Mouse (Mus musculus) left cerebral cortex, adult 9 months (tissue): ENCODE results near the gene Sox10.

Experiments
- DNase-seq, 2 experiments: peaks; one replicate each; pipeline ENCODE4 v3.0.0; 2022; ENCODE audit warnings: low spot score in 2 of 2

The Sox10 gene

GRCm38 (mm10) chr15:79165140-79165539 is at the start of gene Sox10:
TSS of gene Sox10 (minus strand) at chr15:79165240.
- DNase-seq: no peak

GRCm38 (mm10) chr15:79213591-79213990 is 48.6 kb upstream of the Sox10 start:
- no peak for DNase-seq

GRCm38 (mm10) chr15:79212750-79213446 is 47.9 kb upstream of the Sox10 start:
- DNase-seq: no peak

- DNase-seq: no peak
Observed at GRCm38 (mm10) chr15:79210357-79210756, 45.3 kb upstream of the Sox10 start.

GRCm38 (mm10) chr15:79208758-79209439 is 43.9 kb upstream of the Sox10 start:
- no peak for DNase-seq

- DNase-seq: no peak
Observed at GRCm38 (mm10) chr15:79208211-79208610, 43.2 kb upstream of the Sox10 start.

GRCm38 (mm10) chr15:79202575-79202974 is 37.5 kb upstream of the Sox10 start:
- no peak for DNase-seq

- peak in 1 of 2 experiments; percentile 42 for DNase-seq
Observed at GRCm38 (mm10) chr15:79201491-79202150, 36.6 kb upstream of the Sox10 start.

- no peak for DNase-seq
Observed at GRCm38 (mm10) chr15:79199390-79199976, 34.4 kb upstream of the Sox10 start.

GRCm38 (mm10) chr15:79195492-79195891 is 30.5 kb upstream of the Sox10 start:
- DNase-seq: no peak

- no peak for DNase-seq
Observed at GRCm38 (mm10) chr15:79194946-79195345, 29.9 kb upstream of the Sox10 start.

GRCm38 (mm10) chr15:79194048-79194447 is 29.0 kb upstream of the Sox10 start:
- DNase-seq: no peak

- peak in 1 of 2 experiments; percentile 52 for DNase-seq
Observed at GRCm38 (mm10) chr15:79192885-79193845, 28.1 kb upstream of the Sox10 start.

GRCm38 (mm10) chr15:79192450-79192849 is 27.4 kb upstream of the Sox10 start:
- DNase-seq: no peak

GRCm38 (mm10) chr15:79191426-79191825 is 26.4 kb upstream of the Sox10 start:
- DNase-seq: no peak

- no peak for DNase-seq
Observed at GRCm38 (mm10) chr15:79187819-79188218, 22.8 kb upstream of the Sox10 start.

GRCm38 (mm10) chr15:79185213-79185612 is 20.2 kb upstream of the Sox10 start:
- no peak for DNase-seq

- no peak for DNase-seq
Observed at GRCm38 (mm10) chr15:79176905-79177304, 11.9 kb upstream of the Sox10 start.

GRCm38 (mm10) chr15:79166712-79167111 is 1.7 kb upstream of the Sox10 start:
- DNase-seq: no peak

- DNase-seq: no peak
Observed at GRCm38 (mm10) chr15:79164251-79164650, 789 bp downstream of the Sox10 start.

GRCm38 (mm10) chr15:79162822-79163221 is 2.2 kb downstream of the Sox10 start:
- no peak for DNase-seq
